Comparison of ENCODE assay signal across 15 mouse cellular contexts in the genomic region with DNA sequence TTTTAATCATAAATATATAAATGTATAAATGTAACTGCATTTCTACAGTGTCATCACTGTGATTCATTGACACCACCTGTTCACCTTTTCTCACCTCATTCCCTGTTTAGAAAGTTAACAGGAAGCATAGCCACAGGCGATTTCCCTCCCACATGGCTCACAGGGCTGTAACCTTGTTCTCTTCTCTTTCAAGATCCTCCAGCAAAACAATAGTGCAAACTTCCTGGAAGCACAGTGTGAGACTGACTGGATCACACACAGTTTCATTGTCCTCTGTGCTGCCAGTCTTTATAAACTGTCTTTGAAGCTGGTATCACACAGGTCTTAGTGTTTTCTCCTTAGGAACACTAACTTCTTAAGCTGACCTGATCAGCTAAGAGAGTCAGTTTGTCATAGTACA.
"Had no signal": no experiment of that assay in that cellular context is flagged by ENCODE, and none has a peak within 500 bp of the region (broad histone marks: within the 10 kb centered on the region; RNA-seq: fewer than 3 reads in every experiment).

No protein-coding gene starts in this region.

- H3K4me2 ChIP-seq: liver, embryonic 11.5 days; lung, embryonic 14.5 days; midbrain, embryonic 11.5 days; midbrain, embryonic 15.5 days; neural tube, embryonic 12.5 days had no signal

- H3K9me3 ChIP-seq: limb, embryonic 10.5 days; midbrain, embryonic 15.5 days; neural tube, embryonic 12.5 days had no signal

- H3K27ac ChIP-seq: left cerebral cortex, adult 2 months; limb, embryonic 10.5 days; midbrain, embryonic 15.5 days; neural tube, embryonic 12.5 days had no signal

- H3K4me3 ChIP-seq: left cerebral cortex, adult 2 months; limb, embryonic 10.5 days; midbrain, embryonic 15.5 days; neural tube, embryonic 12.5 days had no signal

- ATAC-seq: midbrain, embryonic 15.5 days had no signal

- H3K27me3 ChIP-seq: midbrain, embryonic 15.5 days; neural tube, embryonic 12.5 days had no signal

- H3K4me1 ChIP-seq: limb, embryonic 10.5 days; midbrain, embryonic 15.5 days; neural tube, embryonic 12.5 days had no signal

- DNase-seq: kidney, postnatal 25 days; lung, embryonic 14.5 days; lung, postnatal 10 days; lung, postnatal 4 days; retina, postnatal 1 day; right cerebral cortex, postnatal 4 days; spleen, adult 18-20 months; thymus, adult 18-20 months; thymus, postnatal 14 days had no signal

- H3K9ac ChIP-seq: lung, embryonic 14.5 days; midbrain, embryonic 15.5 days; neural tube, embryonic 12.5 days had no signal

- H3K36me3 ChIP-seq: limb, embryonic 10.5 days; midbrain, embryonic 15.5 days; neural tube, embryonic 12.5 days had no signal
